In the genomic region with DNA sequence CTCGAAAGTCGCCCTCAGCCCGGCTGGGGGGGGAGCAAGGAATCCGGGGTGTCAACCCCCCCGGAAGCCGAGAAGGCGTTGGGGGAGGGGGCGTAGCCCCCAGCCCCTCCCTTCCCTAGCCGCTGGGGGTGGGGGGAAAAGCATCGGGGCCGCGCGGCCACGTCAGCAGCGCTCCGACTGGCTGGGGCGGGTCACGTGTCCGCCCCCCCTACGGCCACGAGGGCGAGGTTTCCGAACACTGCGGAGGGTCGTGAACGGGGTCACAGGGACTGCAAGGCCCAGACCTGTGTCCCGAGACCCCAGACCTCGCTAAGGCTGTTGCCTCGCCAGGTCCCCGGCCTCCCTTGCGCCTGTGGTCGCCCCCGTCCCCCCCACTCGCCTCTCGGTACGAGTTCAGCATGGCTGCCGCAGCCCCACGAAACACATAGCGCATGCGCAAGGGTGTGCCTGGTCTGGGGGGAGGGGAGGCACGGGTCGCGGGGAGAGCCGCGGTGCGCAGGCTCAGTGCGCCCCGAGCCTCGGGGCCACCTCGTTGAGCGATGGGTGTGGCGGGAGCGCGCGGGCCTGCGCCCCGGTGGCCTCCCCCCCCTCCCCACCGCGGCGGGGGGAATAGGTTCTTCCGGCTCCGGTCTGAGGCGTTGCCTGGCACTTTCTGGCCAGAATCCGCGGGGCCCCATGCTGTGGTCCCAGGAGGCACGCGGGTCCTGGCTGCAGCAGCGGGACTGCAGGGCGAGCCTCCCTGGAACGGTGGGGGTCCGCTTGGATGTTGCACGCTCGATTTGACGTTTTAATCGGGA, we compare ENCODE assay signal across 1 mouse cellular context.
TF ChIP-seq lines count a peak whose summit lies in the region.

A gene (minus strand): TSS at position 447 of the 797 bp plus-strand sequence.

TF ChIP-seq in MEL, 35 proteins besides CTCF, POLR2A, EP300 and RAD21 (continued from another document):
- TF ChIP-seq MAX (IDR thresholded peaks at IDR 0.05; ENCODE audit: low read length) (peak; percentile 88), E2F4 (IDR thresholded peaks at IDR 0.05; ENCODE audit: borderline replicate concordance, low read depth, low read length) (no peak), ZKSCAN1 (IDR thresholded peaks at IDR 0.05; ENCODE audit: low read depth, low read length) (no peak), MAFK (IDR thresholded peaks at IDR 0.05; ENCODE audit: borderline replicate concordance, low read depth, low read length) (no peak), ETS1 (IDR thresholded peaks at IDR 0.05; ENCODE audit: low read depth, low read length) (peak; percentile 61), NRF1 (IDR thresholded peaks at IDR 0.05; ENCODE audit: insufficient read depth, low read depth, low read length, poor library complexity, severe bottlenecking) (peak; percentile 97), MEF2A (IDR thresholded peaks at IDR 0.05; ENCODE audit: extremely low read depth, insufficient replicate concordance, low read depth, low read length, poor library complexity, severe bottlenecking) (no peak), JUND (IDR thresholded peaks at IDR 0.05; ENCODE audit: low read depth, low read length) (no peak), MAZ (IDR thresholded peaks at IDR 0.05; ENCODE audit: low read depth, low read length) (peak; percentile 95), MYC (IDR thresholded peaks at IDR 0.05; ENCODE audit: low read depth, low read length) (peak; percentile 83; the same call in 1 of the 2 replicates), TCF12 (IDR thresholded peaks at IDR 0.05; ENCODE audit: low read depth, low read length) (peak; percentile 65), MXI1 (IDR thresholded peaks at IDR 0.05; ENCODE audit: low read depth, low read length) (peak; percentile 76; the same call in 1 of the 2 replicates), RCOR1 (IDR thresholded peaks at IDR 0.05; ENCODE audit: low read depth, low read length) (no peak), USF2 (IDR thresholded peaks at IDR 0.05; ENCODE audit: borderline replicate concordance in 1 of 2, insufficient read depth in 1 of 2, low read depth in 1 of 2, low read length in 2 of 2) (peak; percentile 31 to 89; a peak in 2 of 4 replicates), MYB (IDR thresholded peaks at IDR 0.05; ENCODE audit: low read depth, low read length) (no peak), ZC3H11A (IDR thresholded peaks at IDR 0.05; ENCODE audit: low read depth, low read length) (no peak), BHLHE40 (IDR thresholded peaks at IDR 0.05; ENCODE audit: borderline replicate concordance, low read depth, low read length) (peak; percentile 84), USF1 (IDR thresholded peaks at IDR 0.05; ENCODE audit: low read depth, low read length) (peak; percentile 97), CHD2 (IDR thresholded peaks at IDR 0.05; ENCODE audit: low read length) (no peak; the same call in none of the 2 replicates), ELF1 (IDR thresholded peaks at IDR 0.05; ENCODE audit: low read depth, low read length) (peak; percentile 78), TAL1 (IDR thresholded peaks at IDR 0.05; ENCODE audit: low read length) (no peak)
TF ChIP-seq in MEL: peak in this region for 16.
